Comparison of ENCODE assay signal across 14 mouse cellular contexts in genomic region chr2:156241662-156242061, GRCm38 (mm10). TPM values are rescaled to one million over a fixed set of nuclear protein-coding genes. Genes with fewer than 3 reads are reported as not detected.
DNase-seq lines count a peak whose midpoint lies in the region; ATAC-seq and TF ChIP-seq lines count a peak whose summit lies in the region.
"Had no signal": no experiment of that assay in that cellular context is flagged by ENCODE, and none has a peak within 500 bp of the region (broad histone marks: within the 10 kb centered on the region; RNA-seq: fewer than 3 reads in every experiment).

No protein-coding gene starts in this region.

- no peak overlapping the region for H3K4me3 ChIP-seq in lung, postnatal 0 days (ENCODE audit: low read depth, low read length)
- H3K4me3 ChIP-seq in left cerebral cortex, adult 2 months: no peak overlapping the region
- H3K4me3 ChIP-seq in hindbrain, embryonic 10.5 days: no peak overlapping the region
- H3K4me3 ChIP-seq: forebrain, embryonic 15.5 days; limb, embryonic 15.5 days had no signal

- intact Hi-C loops in left cerebral cortex, adult 2 months (cut with DNase I): no loop called here
- intact Hi-C loops in gastrocnemius, postnatal 14 days (cut with DNase I; ENCODE audit: low total_unique reads): no loop called here

- DNase-seq in cerebellum, postnatal 36 days: peak; percentile 21 to 22
- no peak for DNase-seq in cerebellum, postnatal 4 days (ENCODE audit: low spot score in 2 of 2)
- peak; percentile 14 for DNase-seq in lung, postnatal 10 days
- no peak for DNase-seq in lung, postnatal 0 days (ENCODE audit: low spot score)
- DNase-seq in left cerebral cortex, adult 2 months (ENCODE audit: extremely low spot score in 1 of 2, low spot score in 2 of 2): peak; percentile 19 to 28
- DNase-seq in right cerebral cortex, postnatal 36 days (ENCODE audit: low spot score in 2 of 2): peak; percentile 40 to 68
- no peak for DNase-seq in gastrocnemius, postnatal 14 days
- DNase-seq in hindbrain, embryonic 10.5 days (ENCODE audit: low spot score): no peak
- DNase-seq: liver, postnatal 0 days; midbrain, embryonic 14.5 days; thymus, postnatal 4 days had no signal

- 80% methylated on average over 2 of the region's 2 CpGs for WGBS in lung, postnatal 0 days
- 96% methylated on average over 2 of the region's 2 CpGs for WGBS in hindbrain, embryonic 10.5 days

- H3K4me1 ChIP-seq in lung, postnatal 0 days (ENCODE audit: insufficient read depth, low read depth, low read length): no peaks in the 10 kb centered on the region
- H3K4me1 ChIP-seq in hindbrain, embryonic 10.5 days (replicated peaks): no peaks in the 10 kb centered on the region
- H3K4me1 ChIP-seq: forebrain, embryonic 15.5 days; limb, embryonic 15.5 days had no signal

- H3K4me2 ChIP-seq in lung, postnatal 0 days (replicated peaks; ENCODE audit: low read depth, low read length): no peak overlapping the region
- H3K4me2 ChIP-seq: forebrain, embryonic 15.5 days; limb, embryonic 15.5 days had no signal

- no peak for TF ChIP-seq EP300 in lung, postnatal 0 days (IDR thresholded peaks at IDR 0.05)

- no peak overlapping the region for H3K9ac ChIP-seq in lung, postnatal 0 days (replicated peaks; ENCODE audit: low read depth)
- H3K9ac ChIP-seq: forebrain, embryonic 15.5 days; limb, embryonic 15.5 days; liver, postnatal 0 days had no signal

- no peak for TF ChIP-seq CTCF in lung, postnatal 0 days (IDR thresholded peaks at IDR 0.05)
- TF ChIP-seq CTCF in left cerebral cortex, adult 2 months (IDR thresholded peaks at IDR 0.05): no peak

- ATAC-seq in lung, postnatal 0 days: no peak
- ATAC-seq: forebrain, embryonic 15.5 days; inflammation-experienced regulatory T-cells, adult 6 months; liver, postnatal 0 days had no signal

- no peaks in the 10 kb centered on the region for H3K36me3 ChIP-seq in lung, postnatal 0 days (ENCODE audit: insufficient read depth, low read length)
- peaks cover 74% of the 10 kb centered on the region for H3K36me3 ChIP-seq in hindbrain, embryonic 10.5 days

- no peaks in the 10 kb centered on the region for H3K9me3 ChIP-seq in lung, postnatal 0 days (ENCODE audit: low read length)
- no peaks in the 10 kb centered on the region for H3K9me3 ChIP-seq in hindbrain, embryonic 10.5 days
- H3K9me3 ChIP-seq: forebrain, embryonic 15.5 days; limb, embryonic 15.5 days had no signal

- no peaks in the 10 kb centered on the region for H3K27me3 ChIP-seq in lung, postnatal 0 days (replicated peaks; ENCODE audit: insufficient read depth, low read length)
- no peaks in the 10 kb centered on the region for H3K27me3 ChIP-seq in hindbrain, embryonic 10.5 days (ENCODE audit: insufficient read depth, poor library complexity, severe bottlenecking)
- H3K27me3 ChIP-seq: forebrain, embryonic 15.5 days; limb, embryonic 15.5 days had no signal

- H3K27ac ChIP-seq in lung, postnatal 0 days (ENCODE audit: low read length): no peak overlapping the region
- H3K27ac ChIP-seq in left cerebral cortex, adult 2 months: peak overlapping the region; percentile 84
- no peak overlapping the region for H3K27ac ChIP-seq in hindbrain, embryonic 10.5 days
- H3K27ac ChIP-seq: forebrain, embryonic 15.5 days; limb, embryonic 15.5 days had no signal

RNA-seq across cellular contexts. Expression of gene Phf20, which starts 45.4 kb away (rescaled TPM):
- 44.8 and 47.7 TPM in 2 replicates for polyA plus RNA-seq in lung, postnatal 0 days (2015; fragmentation: Nextera tagmentation; extraction: Ambion mirVana)
- total RNA-seq in left cerebral cortex, adult 2 months (2021): 10 to 100 TPM; 82.7 to 85.6 TPM
- total RNA-seq in gastrocnemius, postnatal 14 days (2021): 10 to 100 TPM; 17.1 to 22.1 TPM
- polyA plus RNA-seq in hindbrain, embryonic 10.5 days (2016; fragmentation: Nextera tagmentation; extraction: Ambion mirVana): 68.3 and 73.4 TPM in 2 replicates

Comparison
In these comparisons a context has a peak if more than half of its experiments do, and no peak if none do; other contexts are left out.
1. DNase-seq: peak in cerebellum, postnatal 36 days (2 of 2), lung, postnatal 10 days (single experiment), left cerebral cortex, adult 2 months (2 of 2) and right cerebral cortex, postnatal 36 days (2 of 2); none in cerebellum, postnatal 4 days (0 of 2), lung, postnatal 0 days (single experiment), gastrocnemius, postnatal 14 days (single experiment) and hindbrain, embryonic 10.5 days (single experiment).